Mouse (Mus musculus): Measurements from ENCODE around the gene Fkbp5.
"Not testable (repeated sequence)": the region's sequence is repeated elsewhere in the genome, so short reads cannot be mapped to it uniquely, and the experiment has no call there.

The Fkbp5 gene

GRCm38 (mm10) chr17:28517441-28517955 lies at the start of gene Fkbp5:
Fkbp5 (minus strand) TSS chr17:28517527.
- in situ Hi-C loops (cut with MseI, MboI): no loop called here

GRCm38 (mm10) chr17:28565181-28565580 lies 47.9 kb upstream of the Fkbp5 start:
- in situ Hi-C loops (cut with MseI, MboI): no loop called here

GRCm38 (mm10) chr17:28561613-28562012 lies 44.3 kb upstream of the Fkbp5 start:
- in situ Hi-C loops (cut with MseI, MboI): no loop called here

- in situ Hi-C loops (cut with MseI, MboI): no loop called here
Measured at GRCm38 (mm10) chr17:28560598-28560997, 43.3 kb upstream of the Fkbp5 start, which contains the start of gene Clps. Clps (minus strand) TSS chr17:28560766.

- in situ Hi-C loops (cut with MseI, MboI): no loop called here
Measured at GRCm38 (mm10) chr17:28557772-28558171, 40.4 kb upstream of the Fkbp5 start.

GRCm38 (mm10) chr17:28556635-28557396 lies 39.5 kb upstream of the Fkbp5 start:
- in situ Hi-C loops (cut with MseI, MboI): no loop called here

GRCm38 (mm10) chr17:28554021-28554420 lies 36.7 kb upstream of the Fkbp5 start:
- in situ Hi-C loops (cut with MseI, MboI): not testable (repeated sequence)

GRCm38 (mm10) chr17:28553040-28553793 lies 35.9 kb upstream of the Fkbp5 start:
- in situ Hi-C loops (cut with MseI, MboI): no loop called here

- in situ Hi-C loops (cut with MseI, MboI): no loop called here
Measured at GRCm38 (mm10) chr17:28549111-28549510, 31.8 kb upstream of the Fkbp5 start, which contains the start of gene Clpsl2. Clpsl2 (plus strand) TSS chr17:28549411.

GRCm38 (mm10) chr17:28548550-28548949 lies 31.2 kb upstream of the Fkbp5 start:
- in situ Hi-C loops (cut with MseI, MboI): no loop called here

- in situ Hi-C loops (cut with MseI, MboI): no loop called here
Measured at GRCm38 (mm10) chr17:28546925-28547324, 29.6 kb upstream of the Fkbp5 start.

- in situ Hi-C loops (cut with MseI, MboI): no loop called here
Measured at GRCm38 (mm10) chr17:28537881-28538280, 20.6 kb upstream of the Fkbp5 start.

GRCm38 (mm10) chr17:28533327-28533726 lies 16.0 kb upstream of the Fkbp5 start:
- in situ Hi-C loops (cut with MseI, MboI): no loop called here

GRCm38 (mm10) chr17:28532557-28532956 lies 15.2 kb upstream of the Fkbp5 start:
- in situ Hi-C loops (cut with MseI, MboI): no loop called here

- in situ Hi-C loops (cut with MseI, MboI): no loop called here
Measured at GRCm38 (mm10) chr17:28531946-28532345, 14.6 kb upstream of the Fkbp5 start.

GRCm38 (mm10) chr17:28530506-28530905 lies 13.2 kb upstream of the Fkbp5 start, which contains the start of gene Armc12:
Armc12 (plus strand) TSS chr17:28530806.
- in situ Hi-C loops (cut with MseI, MboI): no loop called here

GRCm38 (mm10) chr17:28529116-28529515 lies 11.8 kb upstream of the Fkbp5 start:
- in situ Hi-C loops (cut with MseI, MboI): loop anchor here in 1 of 2 experiments (10.0 kb wide), 1 partner anchor 124 kb away; no protein-coding TSS in a partner anchor

GRCm38 (mm10) chr17:28528043-28528351 lies 10.7 kb upstream of the Fkbp5 start:
- in situ Hi-C loops (cut with MseI, MboI): loop anchor here in 1 of 2 experiments (10.0 kb wide), 1 partner anchor 123 kb away; no protein-coding TSS in a partner anchor

GRCm38 (mm10) chr17:28527184-28528042 lies 10.1 kb upstream of the Fkbp5 start:
- in situ Hi-C loops (cut with MseI, MboI): loop anchor here in 1 of 2 experiments (10.0 kb wide), 1 partner anchor 123 kb away; no protein-coding TSS in a partner anchor

- in situ Hi-C loops (cut with MseI, MboI): loop anchor here (5.0 to 10.0 kb wide), 4 partner anchors 38 to 128 kb away; no protein-coding TSS in a partner anchor
Measured at GRCm38 (mm10) chr17:28524831-28525430, 7.6 kb upstream of the Fkbp5 start.

Data from mouse trophoblast stem cell (cell line).